Mouse (Mus musculus): ENCODE results near the gene Wwox. TPM values are rescaled to one million over a fixed set of nuclear protein-coding genes. Genes with fewer than 3 reads are reported as not detected.
A peak's percentile ranks its signal among the peaks of the same experiment; 100 is the strongest.

Wwox gene
- polyA plus RNA-seq, 1 experiment from 2014 or later = 20.0 TPM

GRCm38 (mm10) chr8:114611075-114611474 lies 171.6 kb downstream of the Wwox start:
- Histone ChIP-seq H3K36me3 (no peaks in the 10 kb centered on the region), H3K9me3 (no peaks in the 10 kb centered on the region), H3K4me3 (no peak overlapping the region), H3K4me1 (0 out of 2 replicates have a peak, but pooled peaks cover under 1% of the 10 kb centered on the region), H3K9ac (no peak overlapping the region), H3K4me2 (no peak overlapping the region), H3K27me3 (no peaks in the 10 kb centered on the region), H3K27ac (no peak overlapping the region)
- 36% methylated on average over 7 of the region's 7 CpGs for WGBS
- no peak for ATAC-seq (ENCODE audit: borderline replicate concordance, extremely low read depth, low FRiP score, low TSS enrichment)

- ATAC-seq (ENCODE audit: borderline replicate concordance, extremely low read depth, low FRiP score, low TSS enrichment) = no peak
- H3K27ac ChIP-seq = no peak overlapping the region
- 78% methylated on average over 3 of the region's 3 CpGs for WGBS
- H3K27me3 ChIP-seq = no peaks in the 10 kb centered on the region
- H3K36me3 ChIP-seq = no peaks in the 10 kb centered on the region
- no peaks in the 10 kb centered on the region for H3K9me3 ChIP-seq
- H3K4me2 ChIP-seq = no peak overlapping the region
- H3K4me1 ChIP-seq = no peaks in the 10 kb centered on the region
- H3K9ac ChIP-seq = no peak overlapping the region
- H3K4me3 ChIP-seq = no peak overlapping the region
Observed at GRCm38 (mm10) chr8:114612091-114612490, 172.6 kb downstream of the Wwox start.

- no peak overlapping the region for H3K4me2 ChIP-seq
- no peaks in the 10 kb centered on the region for H3K36me3 ChIP-seq
- no peak for ATAC-seq (ENCODE audit: borderline replicate concordance, extremely low read depth, low FRiP score, low TSS enrichment)
- no peaks in the 10 kb centered on the region for H3K9me3 ChIP-seq
- H3K27me3 ChIP-seq = no peaks in the 10 kb centered on the region
- H3K4me3 ChIP-seq = no peak overlapping the region
- 34% methylated on average over 4 of the region's 4 CpGs for whole genome bisulfite sequencing
- H3K4me1 ChIP-seq = peaks cover 12% of the 10 kb centered on the region; the same call in 1 of the 2 replicates
- H3K27ac ChIP-seq = peak overlapping the region; percentile 61
- no peak overlapping the region for H3K9ac ChIP-seq
Observed at GRCm38 (mm10) chr8:114615413-114615812, 176.0 kb downstream of the Wwox start.

- Histone ChIP-seq H3K27me3 (no peaks in the 10 kb centered on the region), H3K9me3 (no peaks in the 10 kb centered on the region), H3K27ac (peak overlapping the region; percentile 61), H3K9ac (no peak overlapping the region), H3K4me3 (no peak overlapping the region), H3K36me3 (no peaks in the 10 kb centered on the region), H3K4me1 (peaks cover 12% of the 10 kb centered on the region; the same call in 1 of the 2 replicates), H3K4me2 (no peak overlapping the region)
- WGBS = 49% methylated on average over 6 of the region's 6 CpGs
- ATAC-seq (ENCODE audit: borderline replicate concordance, extremely low read depth, low FRiP score, low TSS enrichment) = peak; percentile 24; the same call in 1 of the 2 replicates
Observed at GRCm38 (mm10) chr8:114615908-114616307, 176.5 kb downstream of the Wwox start.

DNA sequence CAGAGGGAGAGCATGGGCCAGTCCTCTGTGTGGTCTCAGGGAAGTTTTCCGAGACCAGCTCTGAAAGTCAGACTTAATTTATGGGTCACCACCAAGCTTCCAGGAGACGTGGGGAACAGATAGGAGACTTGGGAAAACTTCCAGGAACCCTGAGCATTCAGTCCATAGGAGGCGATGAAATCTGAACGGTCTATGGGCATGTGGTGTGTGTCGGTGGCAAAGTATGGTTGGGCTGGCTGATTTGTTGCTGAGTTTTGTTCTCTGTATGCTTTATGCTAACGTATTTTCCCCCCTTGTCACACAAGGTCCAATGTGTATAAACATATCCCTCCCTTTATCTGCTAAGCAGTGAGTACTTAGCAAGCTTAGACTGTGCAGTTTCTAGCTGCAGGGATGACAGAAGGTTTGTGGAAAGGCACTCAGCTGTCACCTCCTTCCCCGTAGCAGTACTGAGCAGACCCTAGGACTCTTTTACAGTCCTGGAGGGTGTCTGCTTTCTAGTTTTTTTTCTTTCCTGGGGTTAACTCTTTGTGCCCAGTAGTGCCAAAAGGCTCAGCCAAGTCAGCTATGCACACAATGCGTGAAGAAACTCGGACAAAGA lies 179.6 kb downstream of the Wwox start:
- H3K4me3 ChIP-seq = no peak overlapping the region
- H3K9me3 ChIP-seq = no peaks in the 10 kb centered on the region
- ATAC-seq (ENCODE audit: borderline replicate concordance, extremely low read depth, low FRiP score, low TSS enrichment) = peak; percentile 68
- peaks cover 21% of the 10 kb centered on the region for H3K4me1 ChIP-seq
- H3K9ac ChIP-seq = no peak overlapping the region
- H3K27me3 ChIP-seq = no peaks in the 10 kb centered on the region
- H3K4me2 ChIP-seq = no peak overlapping the region
- no peaks in the 10 kb centered on the region for H3K36me3 ChIP-seq
- H3K27ac ChIP-seq = peak overlapping the region; percentile 69
- WGBS = 33% methylated on average over 9 of the region's 9 CpGs

GRCm38 (mm10) chr8:114625402-114625801 lies 185.9 kb downstream of the Wwox start:
- ATAC-seq (ENCODE audit: borderline replicate concordance, extremely low read depth, low FRiP score, low TSS enrichment) = 0 out of 2 replicates have a peak, but pooled peaks have one; percentile 16
- Histone ChIP-seq H3K27me3 (no peaks in the 10 kb centered on the region), H3K4me3 (no peak overlapping the region), H3K4me2 (no peak overlapping the region), H3K36me3 (no peaks in the 10 kb centered on the region), H3K9ac (no peak overlapping the region), H3K4me1 (peaks cover 9% of the 10 kb centered on the region), H3K9me3 (no peaks in the 10 kb centered on the region), H3K27ac (no peak overlapping the region)
- 89% methylated on average over 6 of the region's 6 CpGs for WGBS

DNA sequence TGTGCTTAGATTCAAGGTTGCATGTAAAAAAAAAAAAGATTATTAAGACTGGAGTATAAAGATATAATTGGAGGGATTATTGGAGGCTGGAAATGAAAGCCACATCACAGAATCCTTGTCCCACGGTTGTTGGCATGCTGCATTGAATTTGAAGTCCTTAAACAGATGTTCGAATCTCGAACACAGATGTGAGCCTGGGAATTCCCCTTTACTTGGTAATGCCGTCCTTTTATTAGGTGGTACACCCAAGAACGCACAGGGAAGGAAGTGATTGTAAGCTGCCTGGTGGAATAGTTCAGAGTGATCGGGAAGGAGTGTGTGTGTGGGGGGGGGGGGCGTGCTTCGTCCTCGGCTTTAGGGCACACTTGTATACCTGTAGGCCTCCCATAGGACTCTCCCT lies 187.4 kb downstream of the Wwox start:
- ATAC-seq (ENCODE audit: borderline replicate concordance, extremely low read depth, low FRiP score, low TSS enrichment) = no peak
- WGBS = 78% methylated on average over 9 of the region's 9 CpGs
- Histone ChIP-seq H3K36me3 (no peaks in the 10 kb centered on the region), H3K27me3 (no peaks in the 10 kb centered on the region), H3K9me3 (no peaks in the 10 kb centered on the region), H3K9ac (no peak overlapping the region), H3K4me3 (no peak overlapping the region), H3K27ac (no peak overlapping the region), H3K4me1 (peaks cover 5% of the 10 kb centered on the region), H3K4me2 (no peak overlapping the region)

- WGBS = 56% methylated on average over 7 of the region's 7 CpGs
- ATAC-seq (ENCODE audit: borderline replicate concordance, extremely low read depth, low FRiP score, low TSS enrichment) = no peak
- Histone ChIP-seq H3K27me3 (no peaks in the 10 kb centered on the region), H3K4me2 (no peak overlapping the region), H3K27ac (no peak overlapping the region), H3K4me3 (no peak overlapping the region), H3K9me3 (no peaks in the 10 kb centered on the region), H3K9ac (no peak overlapping the region), H3K4me1 (no peaks in the 10 kb centered on the region), H3K36me3 (no peaks in the 10 kb centered on the region)
Observed at GRCm38 (mm10) chr8:114629719-114630118, 190.3 kb downstream of the Wwox start.

DNA sequence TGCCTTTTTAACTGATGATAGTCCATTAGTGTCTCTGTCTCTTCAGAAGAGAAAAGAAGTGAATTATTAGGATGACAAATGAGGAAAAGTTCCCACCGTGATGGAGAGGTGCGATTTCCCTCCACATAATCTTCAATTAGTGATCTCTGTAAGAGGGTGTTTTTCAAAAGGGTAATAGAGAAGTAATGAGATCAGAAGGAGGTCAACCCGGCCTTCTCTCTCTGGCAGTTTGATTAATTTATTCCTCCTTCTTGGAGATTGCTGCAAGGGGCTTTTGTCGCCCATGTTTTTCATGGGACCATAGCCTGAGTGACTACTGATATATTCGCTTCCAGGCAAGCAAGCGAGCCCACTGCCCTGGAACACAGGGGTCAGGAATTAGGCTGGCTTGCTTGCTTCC lies 191.6 kb downstream of the Wwox start:
- no peak overlapping the region for H3K9ac ChIP-seq
- H3K9me3 ChIP-seq = no peaks in the 10 kb centered on the region
- H3K36me3 ChIP-seq = no peaks in the 10 kb centered on the region
- WGBS = 51% methylated on average over 6 of the region's 6 CpGs
- no peak overlapping the region for H3K4me3 ChIP-seq
- no peak for ATAC-seq (ENCODE audit: borderline replicate concordance, extremely low read depth, low FRiP score, low TSS enrichment)
- no peak overlapping the region for H3K27ac ChIP-seq
- H3K27me3 ChIP-seq = no peaks in the 10 kb centered on the region
- H3K4me2 ChIP-seq = no peak overlapping the region
- H3K4me1 ChIP-seq = no peaks in the 10 kb centered on the region

DNA sequence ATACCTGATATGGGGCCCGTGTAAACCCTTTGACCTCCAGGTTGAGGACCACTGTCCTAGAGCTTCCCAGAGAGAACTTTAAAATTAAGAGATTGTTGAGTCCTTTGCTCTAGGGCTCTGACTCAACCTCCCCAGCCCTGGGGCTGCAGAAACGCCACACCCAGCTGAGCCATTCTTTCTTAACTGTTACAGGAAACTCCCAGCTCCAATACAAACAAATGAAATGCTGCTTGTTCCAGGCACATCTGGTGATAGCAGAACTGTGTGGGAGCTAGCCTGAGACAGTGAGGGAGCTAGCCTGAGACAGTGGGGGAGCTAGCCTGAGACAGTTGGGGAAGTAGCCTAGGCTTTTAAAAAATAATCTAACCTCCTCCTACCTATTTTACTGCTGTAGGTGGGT lies 194.7 kb downstream of the Wwox start:
- 71% methylated on average over 2 of the region's 2 CpGs for WGBS
- Histone ChIP-seq H3K9ac (no peak overlapping the region), H3K9me3 (no peaks in the 10 kb centered on the region), H3K4me3 (no peak overlapping the region), H3K4me1 (peaks cover 7% of the 10 kb centered on the region), H3K36me3 (no peaks in the 10 kb centered on the region), H3K27me3 (no peaks in the 10 kb centered on the region), H3K4me2 (no peak overlapping the region), H3K27ac (no peak overlapping the region)
- ATAC-seq (ENCODE audit: borderline replicate concordance, extremely low read depth, low FRiP score, low TSS enrichment) = no peak

- Histone ChIP-seq H3K27ac (no peak overlapping the region), H3K9me3 (no peaks in the 10 kb centered on the region), H3K4me3 (no peak overlapping the region), H3K27me3 (no peaks in the 10 kb centered on the region), H3K9ac (no peak overlapping the region), H3K4me1 (peaks cover 7% of the 10 kb centered on the region), H3K4me2 (no peak overlapping the region), H3K36me3 (no peaks in the 10 kb centered on the region)
- no peak for ATAC-seq (ENCODE audit: borderline replicate concordance, extremely low read depth, low FRiP score, low TSS enrichment)
- WGBS = 63% methylated on average over 9 of the region's 9 CpGs
Observed at GRCm38 (mm10) chr8:114634669-114635410, 195.4 kb downstream of the Wwox start.

DNA sequence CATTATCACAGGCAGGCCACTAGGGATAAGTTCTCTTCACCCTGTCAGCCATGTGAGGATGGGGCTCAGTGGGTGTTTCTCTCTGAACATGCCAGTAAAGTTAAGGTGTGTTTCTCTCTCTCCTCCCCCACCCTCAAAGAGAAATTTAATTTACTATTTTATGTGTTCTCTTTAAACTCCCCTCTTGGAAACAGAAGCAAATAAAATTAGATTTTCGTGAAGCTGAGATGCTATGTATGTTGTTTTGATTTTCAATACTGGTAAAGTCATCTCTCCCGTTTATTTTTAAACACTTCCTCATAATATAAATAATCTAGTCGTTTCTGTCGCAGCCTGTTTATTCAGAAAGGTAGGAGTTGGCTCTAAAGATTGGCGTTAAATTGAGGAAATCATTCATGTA lies 196.9 kb downstream of the Wwox start:
- Histone ChIP-seq H3K9me3 (no peaks in the 10 kb centered on the region), H3K27me3 (no peaks in the 10 kb centered on the region), H3K4me3 (no peak overlapping the region), H3K36me3 (no peaks in the 10 kb centered on the region), H3K4me1 (peaks cover 8% of the 10 kb centered on the region), H3K9ac (no peak overlapping the region), H3K27ac (no peak overlapping the region), H3K4me2 (no peak overlapping the region)
- WGBS = 33% methylated on average over 5 of the region's 5 CpGs
- no peak for ATAC-seq (ENCODE audit: borderline replicate concordance, extremely low read depth, low FRiP score, low TSS enrichment)
